Mouse (Mus musculus) gastrocnemius, adult 2 months (tissue): Measurements from ENCODE around the gene Cacnb4. TPM values are rescaled to one million over a fixed set of nuclear protein-coding genes. Genes with fewer than 3 reads are reported as not detected.

ENCODE experiments used
- DNase-seq: peaks from one replicate; pipeline ENCODE4 v3.0.0; 2022
- H3K27ac ChIP-seq: fragments of 200-600 bp; 2 replicates; pipeline ENCODE4 v1.8.1; 2022; ENCODE audit warnings: mild to moderate bottlenecking
- H3K4me3 ChIP-seq: fragments of 200-600 bp; 2 replicates; pipeline ENCODE4 v1.8.1; 2022; ENCODE audit warnings: mild to moderate bottlenecking, moderate library complexity
- CTCF ChIP-seq: fragments of 200-600 bp; IDR thresholded peaks from 2 replicates; pipeline ENCODE4 v1.8.1; 2022; ENCODE audit warnings: antibody characterized with exemption, mild to moderate bottlenecking, moderate library complexity
- intact Hi-C: fragments of 180-260 bp; cut with DNase I; formaldehyde crosslinking; loops from one replicate; pipeline ENCODE4 v1.15.1; 2025
- total RNA-seq, 2 experiments: library from RNA; stranded (reverse); gene quantifications; 2 replicates each; pipeline ENCODE4 v1.2.3; 2021

Gene Cacnb4
- total RNA-seq, 2 experiments from 2014 or later, result 0.20 to 0.31 TPM

DNA sequence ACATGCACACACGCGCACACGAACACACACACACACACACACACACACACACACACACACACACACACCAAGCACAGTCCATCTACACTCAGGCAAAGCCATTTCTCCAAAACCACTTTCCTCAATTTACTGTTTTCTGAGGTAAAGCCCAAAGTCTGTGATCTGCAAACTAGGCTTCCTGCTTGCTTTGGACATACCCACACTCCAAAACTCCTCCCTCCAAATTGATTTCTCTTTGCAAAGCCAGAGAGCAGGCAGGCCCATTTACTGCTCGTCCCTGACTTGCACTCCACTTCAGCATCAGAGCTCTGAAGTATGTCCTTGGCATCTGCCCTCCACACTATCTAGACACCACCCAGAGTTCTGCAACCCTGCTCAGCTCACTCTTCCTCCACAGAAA is 958 bp upstream of the Cacnb4 start:
- Histone ChIP-seq H3K4me3 (no peak overlapping the region), H3K27ac (no peak overlapping the region)
- intact Hi-C loops, result no loop called here
- no peak for DNase-seq
- TF ChIP-seq CTCF, result no peak

DNA sequence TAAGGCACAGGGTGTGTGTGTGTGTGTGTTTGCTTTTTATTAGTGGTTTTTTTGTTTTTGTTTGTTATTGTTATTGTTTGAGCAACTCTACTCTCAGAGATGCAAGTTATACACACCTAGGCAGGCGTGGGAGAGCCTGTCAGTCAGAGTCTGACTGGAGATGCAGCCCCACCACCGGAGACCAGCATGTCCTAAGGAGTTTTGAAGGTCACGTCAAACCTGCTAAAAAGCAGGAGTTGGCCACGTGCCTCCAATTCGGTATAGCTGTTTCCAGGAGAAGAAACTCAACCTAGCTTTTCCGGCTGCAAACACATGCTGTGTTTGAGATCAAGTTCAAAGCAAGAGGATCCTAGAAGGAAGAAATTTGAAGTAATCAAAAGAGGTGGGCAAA is 277 bp upstream of the Cacnb4 start:
- intact Hi-C loops, result no loop called here
- no peak for DNase-seq
- Histone ChIP-seq H3K4me3 (no peak overlapping the region), H3K27ac (no peak overlapping the region)
- TF ChIP-seq CTCF, result no peak

DNA sequence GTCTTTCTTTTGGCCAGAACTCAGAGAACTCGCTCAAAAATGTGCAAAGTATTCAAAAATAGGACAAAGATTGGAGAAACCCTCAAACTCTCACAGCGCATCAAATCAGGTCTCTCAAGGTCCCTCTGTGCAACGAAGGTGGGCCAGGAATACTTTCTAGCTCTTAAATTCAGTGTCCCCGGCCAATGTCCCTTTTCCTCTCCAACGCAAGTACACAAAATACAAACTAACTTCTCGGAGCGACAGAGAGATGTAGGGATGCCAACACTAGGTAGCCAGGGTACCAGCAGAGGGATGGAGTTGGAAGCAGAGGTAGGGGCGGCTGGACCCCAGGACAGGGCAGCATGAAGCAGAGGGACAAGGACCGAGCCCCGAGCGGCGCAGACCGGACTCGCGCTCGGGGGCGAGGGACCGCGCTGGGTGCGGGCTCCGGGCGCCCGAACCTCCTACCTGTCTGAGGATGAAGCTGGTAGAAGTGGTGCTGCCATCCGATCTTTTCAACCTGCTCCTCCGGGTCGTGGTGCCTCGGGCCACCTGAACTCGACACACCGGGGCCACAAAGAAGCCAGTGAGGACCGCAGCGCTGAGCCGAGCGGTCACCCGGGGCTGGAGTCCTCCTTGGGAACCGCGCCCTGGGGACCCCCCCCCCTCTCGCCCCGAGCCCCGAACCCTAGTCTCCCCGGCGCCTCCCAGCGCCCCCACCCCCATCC is 1.2 kb downstream of the Cacnb4 start:
- Histone ChIP-seq H3K27ac (peak overlapping the region; percentile 35), H3K4me3 (peak overlapping the region; percentile 89)
- intact Hi-C loops, result no loop called here
- peak; percentile 25 for DNase-seq
- no peak for TF ChIP-seq CTCF

DNA sequence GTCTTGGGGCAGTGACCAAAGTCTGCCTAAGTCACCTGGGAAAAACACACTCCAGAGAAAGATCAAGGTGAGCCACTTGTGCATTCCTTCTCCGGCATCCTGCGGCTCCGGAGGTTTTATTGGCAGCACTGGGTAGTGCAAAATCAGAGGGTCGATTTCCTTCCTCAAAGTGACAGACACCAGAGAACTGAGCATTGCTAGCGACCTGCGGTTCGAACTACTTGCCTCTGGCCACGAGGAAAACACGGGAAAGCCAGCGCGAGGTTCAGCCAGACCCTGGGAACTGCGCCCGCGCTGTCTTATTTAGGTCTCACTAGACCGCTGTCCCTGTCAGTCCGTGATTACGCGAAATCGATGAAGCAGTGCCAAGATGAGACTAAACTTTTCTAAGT is 1.7 kb downstream of the Cacnb4 start:
- DNase-seq, result peak; percentile 74
- intact Hi-C loops, result no loop called here
- H3K4me3 ChIP-seq, result peak overlapping the region; percentile 89
- no peak for TF ChIP-seq CTCF
- H3K27ac ChIP-seq, result no peak overlapping the region

DNA sequence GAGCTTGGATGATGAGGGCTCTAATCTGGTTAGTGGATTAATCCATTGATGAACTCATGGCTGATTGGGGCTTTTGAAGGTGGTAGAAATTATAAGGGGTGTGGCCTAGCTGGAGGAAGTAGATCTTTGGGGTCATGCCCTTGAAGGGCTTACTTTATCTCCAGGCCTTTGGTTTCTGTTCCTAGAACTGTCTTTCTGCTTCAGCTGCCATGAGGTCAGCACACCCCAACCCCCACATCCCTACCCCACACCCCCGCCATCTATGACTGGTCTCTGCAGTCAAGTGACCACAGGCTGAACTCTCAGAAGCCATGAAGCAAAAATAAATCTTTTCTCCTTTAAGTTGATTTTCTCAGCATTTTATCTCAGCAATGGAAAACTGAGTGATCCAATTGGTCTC is 3.5 kb downstream of the Cacnb4 start:
- intact Hi-C loops, result no loop called here
- no peak overlapping the region for H3K27ac ChIP-seq
- no peak overlapping the region for H3K4me3 ChIP-seq
- TF ChIP-seq CTCF, result no peak
- DNase-seq, result no peak

DNA sequence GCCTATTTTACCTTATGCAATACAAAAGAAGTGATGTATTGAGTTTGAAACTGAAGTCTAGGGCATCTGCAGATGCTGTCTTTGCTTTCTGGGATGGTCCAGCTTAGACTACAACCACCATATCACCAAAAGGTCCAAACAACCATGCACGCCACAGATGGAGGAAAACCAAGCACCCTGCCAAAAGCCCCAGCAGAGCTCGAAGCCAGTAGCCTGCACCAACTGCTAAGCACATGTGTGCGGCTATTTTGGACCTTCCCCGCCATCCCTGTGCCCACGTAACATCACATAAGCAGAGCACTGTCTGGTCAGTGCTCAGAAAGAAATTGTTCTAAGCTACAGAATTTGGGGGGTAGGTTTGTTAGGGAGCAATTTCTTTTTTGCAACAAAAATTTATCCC is 5.9 kb downstream of the Cacnb4 start:
- DNase-seq, result no peak
- no peak overlapping the region for H3K27ac ChIP-seq
- no peak overlapping the region for H3K4me3 ChIP-seq
- TF ChIP-seq CTCF, result no peak
- intact Hi-C loops, result no loop called here

DNA sequence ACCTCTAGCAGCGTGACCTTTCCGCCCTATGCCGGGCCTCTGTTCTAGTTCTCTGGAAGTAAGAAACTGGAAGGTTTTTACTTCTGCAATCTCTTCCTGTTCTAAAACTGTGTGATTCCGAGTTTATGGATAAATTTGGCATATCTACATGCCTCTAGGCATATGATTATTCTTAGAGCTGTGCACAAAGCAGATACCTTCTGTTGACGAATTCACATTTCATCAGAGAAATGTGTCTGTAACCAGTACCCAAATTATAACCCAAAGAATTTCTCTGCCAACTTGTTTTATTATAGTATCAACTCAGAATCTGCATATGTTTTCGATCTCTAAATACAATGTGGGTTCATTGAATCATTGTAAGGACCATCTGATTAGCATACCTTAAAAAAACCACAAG is 8.2 kb downstream of the Cacnb4 start:
- no peak overlapping the region for H3K27ac ChIP-seq
- H3K4me3 ChIP-seq, result no peak overlapping the region
- no peak for TF ChIP-seq CTCF
- intact Hi-C loops, result no loop called here
- DNase-seq, result no peak

DNA sequence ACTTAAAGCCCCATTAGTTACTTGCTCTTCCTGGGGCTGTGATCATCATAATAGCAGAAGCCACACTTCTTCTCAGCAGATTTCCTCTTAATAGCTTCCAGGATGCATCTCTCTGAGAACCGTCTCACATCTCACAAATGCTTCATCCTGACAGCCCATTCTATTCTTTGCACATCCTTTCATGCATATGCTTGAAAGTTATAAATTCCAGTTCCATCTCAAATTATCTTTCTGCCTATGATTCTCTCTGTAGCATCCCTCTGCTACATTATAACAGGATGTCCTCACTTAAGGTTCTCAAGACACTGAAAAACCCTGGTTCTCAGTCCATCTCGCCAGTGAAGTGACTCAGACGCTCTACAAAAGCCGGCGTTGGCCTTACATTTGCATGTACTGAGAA is 19.9 kb downstream of the Cacnb4 start:
- Histone ChIP-seq H3K27ac (no peak overlapping the region), H3K4me3 (no peak overlapping the region)
- no peak for DNase-seq
- intact Hi-C loops, result no loop called here
- no peak for TF ChIP-seq CTCF

DNA sequence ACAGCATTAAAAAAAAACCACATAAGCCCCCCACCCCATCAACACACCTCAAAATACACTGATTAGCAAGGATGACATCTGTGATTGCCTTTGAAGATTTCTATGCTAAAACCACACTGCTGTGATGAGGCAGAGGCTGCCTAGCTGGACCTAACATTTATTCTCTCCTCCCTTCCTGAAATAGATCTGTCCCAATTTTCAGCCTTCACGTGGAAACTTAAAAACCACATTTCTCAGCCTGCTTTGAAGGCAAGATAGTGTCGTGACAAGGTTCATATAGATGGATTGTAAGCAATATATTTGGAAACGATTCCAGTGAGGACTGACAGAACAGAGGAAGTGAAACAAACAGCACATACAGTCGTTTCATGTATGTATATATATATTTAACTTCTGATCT is 22.1 kb downstream of the Cacnb4 start:
- TF ChIP-seq CTCF, result no peak
- DNase-seq, result no peak
- intact Hi-C loops, result no loop called here

DNA sequence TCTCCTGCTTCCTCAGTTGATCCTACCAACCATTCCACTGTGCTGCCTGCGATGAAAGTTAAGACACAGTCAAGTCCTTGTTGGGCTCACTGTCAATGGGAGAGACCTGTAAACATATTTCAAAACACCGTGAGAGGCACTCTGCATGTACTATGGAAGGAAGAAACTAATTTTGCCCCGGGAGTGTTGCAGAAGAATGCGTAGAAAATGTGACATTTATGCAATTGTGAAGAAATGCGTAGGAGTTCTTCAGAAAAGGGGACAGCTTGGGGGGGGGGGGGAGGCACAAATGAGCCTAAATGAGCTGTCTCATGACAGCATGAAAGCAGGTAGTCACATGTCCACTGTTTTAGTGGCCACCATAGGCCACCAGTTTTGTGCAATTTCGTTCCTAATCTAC is 25.1 kb downstream of the Cacnb4 start:
- H3K27ac ChIP-seq, result no peak overlapping the region
- intact Hi-C loops, result no loop called here
- TF ChIP-seq CTCF, result no peak
- DNase-seq, result no peak
- H3K4me3 ChIP-seq, result no peak overlapping the region

More for the DNA sequence above, 22.1 kb downstream of the Cacnb4 start:
- Histone ChIP-seq H3K27ac (no peak overlapping the region), H3K4me3 (no peak overlapping the region)

DNA sequence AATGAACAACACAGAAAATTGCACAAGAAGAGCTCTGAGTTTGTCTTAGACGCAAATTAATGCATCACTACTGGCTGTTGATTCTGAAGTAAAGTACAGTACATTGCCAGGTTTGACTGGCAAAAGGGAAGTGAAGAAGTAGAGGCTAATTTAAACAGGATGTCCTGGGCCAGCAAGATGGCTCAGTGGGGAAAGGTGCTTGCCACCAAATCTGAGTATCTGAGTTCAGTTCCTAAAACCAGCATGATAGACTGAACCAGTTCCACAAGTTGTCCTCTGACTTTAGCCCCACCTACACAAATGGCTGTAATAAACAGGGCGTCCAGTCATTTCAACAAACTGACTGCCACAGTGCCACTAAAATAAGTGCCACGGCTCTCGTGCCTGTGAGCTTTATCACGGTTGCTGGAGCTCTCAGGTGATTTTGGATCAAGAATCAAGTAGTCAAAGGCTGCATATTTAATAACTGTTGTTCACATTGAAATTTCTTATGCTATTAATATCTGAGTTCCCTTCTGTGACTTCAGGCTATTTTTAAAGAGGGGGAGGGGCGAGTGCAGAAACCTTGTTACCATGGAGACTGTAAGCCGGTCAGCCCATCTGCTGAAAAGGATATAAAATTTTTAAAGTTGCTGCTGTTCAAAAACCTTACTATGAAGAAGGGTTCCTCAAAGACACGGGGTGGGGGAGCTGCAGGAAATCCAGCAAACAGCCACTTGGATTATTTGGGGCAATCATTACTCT is 29.2 kb downstream of the Cacnb4 start:
- intact Hi-C loops, result no loop called here
- Histone ChIP-seq H3K27ac (peak overlapping the region; percentile 56; the same call in 1 of the 2 replicates), H3K4me3 (0 out of 2 replicates have a peak overlapping the region, but pooled peaks have one; percentile 35)
- no peak for DNase-seq
- TF ChIP-seq CTCF, result no peak

DNA sequence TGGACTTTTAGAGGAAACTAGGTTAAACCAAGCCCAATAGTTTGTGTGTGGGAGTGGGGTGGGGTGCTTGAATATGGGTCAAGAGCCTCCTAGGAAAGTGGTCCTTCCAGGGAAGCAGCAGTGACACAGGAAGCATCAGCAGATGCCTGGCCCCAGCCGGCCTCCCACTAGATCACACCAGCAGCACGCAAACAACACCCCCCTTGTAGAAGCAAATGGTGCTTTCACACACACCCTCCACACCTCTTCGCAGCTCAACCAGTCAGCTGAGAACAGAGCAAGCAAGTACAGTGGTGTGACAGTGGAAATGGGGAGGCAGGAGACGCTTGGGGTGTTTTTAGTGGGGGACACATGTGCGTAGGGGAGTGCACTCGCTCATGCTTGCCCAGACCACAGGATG is 33.0 kb downstream of the Cacnb4 start:
- TF ChIP-seq CTCF, result no peak
- Histone ChIP-seq H3K4me3 (no peak overlapping the region), H3K27ac (no peak overlapping the region)
- intact Hi-C loops, result no loop called here
- DNase-seq, result no peak

DNA sequence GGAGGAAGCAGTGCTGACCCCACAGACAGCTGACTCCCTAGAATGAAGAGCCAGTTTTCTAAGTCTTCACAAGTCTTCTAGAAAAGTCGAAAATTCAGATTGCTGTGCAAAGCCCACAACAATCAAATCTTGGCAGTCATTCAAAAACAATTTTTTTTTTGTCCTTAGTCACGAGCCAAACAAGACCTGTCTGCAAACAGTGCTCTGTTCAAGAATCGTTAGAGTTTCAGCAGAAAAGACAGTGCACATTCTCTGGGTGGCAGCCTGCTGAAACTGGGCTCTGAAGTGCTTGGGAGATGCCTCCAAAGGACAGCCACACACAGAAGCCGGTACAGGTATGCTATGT is 37.1 kb downstream of the Cacnb4 start:
- intact Hi-C loops, result no loop called here
- no peak for DNase-seq

DNA sequence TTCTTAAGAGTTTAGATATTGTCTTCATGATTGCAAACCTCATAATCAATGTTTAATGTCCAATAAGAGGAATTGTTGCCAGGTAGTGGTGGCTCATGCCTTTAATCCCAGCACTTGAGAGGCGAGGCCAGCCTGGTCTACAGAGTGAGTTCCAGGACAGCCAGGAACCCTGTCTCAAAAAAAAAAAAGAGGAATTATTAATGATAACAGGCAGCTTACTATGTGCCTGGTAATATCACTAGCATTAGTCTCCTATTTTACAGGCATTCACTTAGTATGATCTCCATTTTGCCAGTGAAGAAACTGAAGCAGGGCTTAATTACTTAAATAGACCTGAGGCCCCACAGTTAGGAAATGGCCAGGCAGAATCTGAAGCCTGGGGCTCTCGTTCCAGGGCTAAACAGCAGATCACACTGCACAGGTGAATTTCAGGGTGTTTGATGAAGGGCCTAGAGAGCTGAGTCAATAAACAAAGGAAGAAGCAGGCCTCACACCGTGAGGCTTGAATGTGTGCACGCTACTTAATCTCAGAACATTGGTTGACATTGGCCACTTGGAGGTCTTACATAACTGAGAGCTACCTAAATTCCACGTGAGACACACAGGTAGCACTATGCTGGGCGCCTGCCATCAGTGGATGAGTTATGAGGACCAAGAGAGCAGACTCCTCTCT is 37.6 kb downstream of the Cacnb4 start:
- DNase-seq, result no peak
- Histone ChIP-seq H3K27ac (no peak overlapping the region), H3K4me3 (no peak overlapping the region)
- TF ChIP-seq CTCF, result no peak
- intact Hi-C loops, result no loop called here

More for the DNA sequence above, 37.1 kb downstream of the Cacnb4 start:
- no peak for TF ChIP-seq CTCF
- H3K27ac ChIP-seq, result no peak overlapping the region
- H3K4me3 ChIP-seq, result no peak overlapping the region
